Mouse (Mus musculus): ENCODE measurements around the gene Atp5g3. TPM values are rescaled to one million over a fixed set of nuclear protein-coding genes. Genes with fewer than 3 reads are reported as not detected.

Gene Atp5g3
- total RNA-seq (2021) (1,000 to 10,000 TPM; 3,018 to 3,425 TPM), polyA plus RNA-seq (2012; rRNA removed) (2,742 and 4,242 TPM in 2 replicates)
- long read RNA-seq, transcript Atp5g3-201 (5 exons, 714 nt) = major isoform, 665 of 1,040 reads
- long read RNA-seq, transcript Atp5g3-202 (5 exons, 723 nt) = minor isoform, 195 of 1,040 reads
- long read RNA-seq, partial matches to known transcripts = 156 of 1,040 reads
- long read RNA-seq, other reads (novel, unspliced or antisense) = 23 of 1,040 reads

DNA sequence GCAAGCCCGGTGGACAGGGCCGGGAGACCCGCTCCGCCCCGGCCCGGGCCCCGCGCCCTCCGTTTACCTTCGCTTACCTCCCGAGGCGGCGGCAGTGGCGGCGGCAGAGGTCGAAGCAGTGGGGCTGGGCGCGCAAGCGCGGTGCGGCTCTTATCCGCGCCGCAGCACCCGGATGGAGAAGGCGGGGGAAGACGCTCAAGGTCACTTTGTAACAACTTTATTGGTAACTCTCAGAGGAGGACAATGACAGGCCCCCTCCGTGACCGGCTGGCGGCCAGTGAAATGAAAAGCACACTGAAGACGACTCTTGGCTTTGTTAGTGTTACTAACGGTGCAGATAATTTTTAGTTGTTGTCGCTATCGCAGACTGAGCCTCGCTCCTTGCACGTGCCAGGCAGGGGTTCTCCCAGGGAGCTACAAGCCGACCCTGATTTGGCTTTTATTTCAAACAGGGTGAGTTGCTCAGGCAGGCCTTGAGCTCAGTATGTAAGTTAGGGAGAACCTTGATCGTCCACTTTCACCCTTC, at the start of gene Atp5g3:
Atp5g3 (minus strand) TSS at position 152 of the 526 bp plus-strand sequence.
- peak; percentile 94 to 95 for DNase-seq
- TF ChIP-seq POLR2A (IDR thresholded peaks at IDR 0.05; ENCODE audit: insufficient read depth, low read depth, low read length) (peak; percentile 83), CTCF (IDR thresholded peaks at IDR 0.05) (peak; percentile 28; the same call in 1 of the 2 replicates), EP300 (IDR thresholded peaks at IDR 0.05; ENCODE audit: insufficient read depth, low read depth, low read length) (peak; percentile 84)
- Histone ChIP-seq H3K36me3 (ENCODE audit: control insufficient read depth, insufficient read depth, low read length) (peaks cover 30% of the 10 kb centered on the region), H3K27ac (peak within 1 kb of the TSS; percentile 100), H3K4me1 (ENCODE audit: control insufficient read depth, insufficient read depth, low read length) (peaks cover 3% of the 10 kb centered on the region), H3K79me2 (replicated peaks; ENCODE audit: control insufficient read depth, insufficient read depth, low read length) (peaks cover 2% of the 10 kb centered on the region; the same call in 1 of the 2 replicates), H3K4me3 (peak within 1 kb of the TSS; percentile 88), H3K9ac (ENCODE audit: low read depth, low read length) (peak within 1 kb of the TSS; percentile 100), H3K27me3 (ENCODE audit: control insufficient read depth, insufficient read depth, low read length) (no peaks in the 10 kb centered on the region)
- intact Hi-C loops (cut with DNase I) = loop anchor here (1.0 kb wide), 1 partner anchor 19 kb away; the partner anchor contains the start of gene Atf2
- under 1% methylated on average over 38 of the region's 38 CpGs for WGBS

DNA sequence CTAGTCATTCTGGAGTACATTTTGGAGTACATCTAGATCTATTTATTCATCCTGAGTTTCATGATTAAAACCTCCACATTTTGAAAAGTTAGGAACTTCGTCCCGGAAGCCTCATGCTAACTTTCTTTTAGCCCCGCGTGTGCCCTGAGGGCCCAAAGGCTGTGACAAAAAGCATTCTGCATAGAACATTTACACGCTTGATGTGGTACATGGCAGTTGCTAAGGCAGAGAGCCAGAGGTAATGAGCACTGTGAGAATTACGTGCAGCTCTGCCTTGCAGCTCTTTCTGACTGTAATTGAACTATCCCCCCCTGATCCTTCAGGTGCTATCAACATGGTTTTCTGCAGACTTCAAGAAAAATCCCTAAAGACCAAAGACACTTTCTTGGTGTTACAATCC, 47.2 kb upstream of the Atp5g3 start:
- Histone ChIP-seq H3K79me2 (replicated peaks; ENCODE audit: control insufficient read depth, insufficient read depth, low read length) (no peaks in the 10 kb centered on the region), H3K4me3 (no peak overlapping the region), H3K27me3 (ENCODE audit: control insufficient read depth, insufficient read depth, low read length) (no peaks in the 10 kb centered on the region), H3K4me1 (ENCODE audit: control insufficient read depth, insufficient read depth, low read length) (no peaks in the 10 kb centered on the region), H3K27ac (no peak overlapping the region), H3K36me3 (ENCODE audit: control insufficient read depth, insufficient read depth, low read length) (no peaks in the 10 kb centered on the region), H3K9ac (ENCODE audit: low read depth, low read length) (no peak overlapping the region)
- 87% methylated on average over 6 of the region's 6 CpGs for WGBS
- TF ChIP-seq CTCF (IDR thresholded peaks at IDR 0.05) = no peak
- no peak for TF ChIP-seq POLR2A (IDR thresholded peaks at IDR 0.05; ENCODE audit: insufficient read depth, low read depth, low read length)
- TF ChIP-seq EP300 (IDR thresholded peaks at IDR 0.05; ENCODE audit: insufficient read depth, low read depth, low read length) = no peak
- intact Hi-C loops (cut with DNase I) = no loop called here
- no peak for DNase-seq

- H3K27ac ChIP-seq = no peak overlapping the region
- H3K27me3 ChIP-seq (ENCODE audit: control insufficient read depth, insufficient read depth, low read length) = no peaks in the 10 kb centered on the region
- intact Hi-C loops (cut with DNase I) = no loop called here
- no peaks in the 10 kb centered on the region for H3K4me1 ChIP-seq (ENCODE audit: control insufficient read depth, insufficient read depth, low read length)
- no peak overlapping the region for H3K4me3 ChIP-seq
- TF ChIP-seq EP300 (IDR thresholded peaks at IDR 0.05; ENCODE audit: insufficient read depth, low read depth, low read length) (no peak), CTCF (IDR thresholded peaks at IDR 0.05) (no peak), POLR2A (IDR thresholded peaks at IDR 0.05; ENCODE audit: insufficient read depth, low read depth, low read length) (no peak)
- H3K9ac ChIP-seq (ENCODE audit: low read depth, low read length) = no peak overlapping the region
- H3K79me2 ChIP-seq (replicated peaks; ENCODE audit: control insufficient read depth, insufficient read depth, low read length) = no peaks in the 10 kb centered on the region
- H3K36me3 ChIP-seq (ENCODE audit: control insufficient read depth, insufficient read depth, low read length) = no peaks in the 10 kb centered on the region
- 95% methylated on average over 1 of the region's 1 CpGs for WGBS
- no peak for DNase-seq
Observed at GRCm38 (mm10) chr2:73953612-73954011, 42.5 kb upstream of the Atp5g3 start.

DNA sequence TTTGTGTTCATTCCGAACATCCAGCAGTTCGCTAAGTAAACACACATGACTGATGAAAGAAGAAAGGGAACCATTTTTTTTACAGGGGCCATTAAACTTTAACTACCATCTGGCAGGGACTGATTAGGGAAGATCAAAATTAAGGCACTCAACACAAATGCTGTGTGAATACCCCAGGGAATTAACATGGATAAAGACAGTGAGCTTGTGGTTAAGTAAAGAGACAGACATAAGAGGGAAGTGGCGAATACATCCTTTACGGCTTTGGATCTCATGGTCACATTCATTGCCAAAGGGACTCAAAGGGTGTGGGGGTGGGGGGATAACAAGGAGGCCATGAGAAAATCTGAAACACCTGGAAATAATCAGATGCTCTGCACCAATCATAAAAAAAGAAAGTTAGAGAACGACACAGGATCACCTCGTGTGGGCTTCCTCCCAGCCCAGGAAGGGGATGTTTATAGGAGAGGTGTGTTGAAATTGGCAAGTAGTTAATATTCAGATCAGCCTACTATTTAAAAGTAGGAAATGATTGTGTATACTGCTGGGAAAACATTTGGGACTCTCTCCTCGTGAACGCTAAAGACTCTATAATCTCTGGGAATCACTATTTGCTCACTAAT, 41.6 kb upstream of the Atp5g3 start:
- intact Hi-C loops (cut with DNase I) = no loop called here
- TF ChIP-seq CTCF (IDR thresholded peaks at IDR 0.05) = no peak
- H3K4me1 ChIP-seq (ENCODE audit: control insufficient read depth, insufficient read depth, low read length) = no peaks in the 10 kb centered on the region
- H3K79me2 ChIP-seq (replicated peaks; ENCODE audit: control insufficient read depth, insufficient read depth, low read length) = no peaks in the 10 kb centered on the region
- no peak overlapping the region for H3K9ac ChIP-seq (ENCODE audit: low read depth, low read length)
- no peak overlapping the region for H3K27ac ChIP-seq
- no peaks in the 10 kb centered on the region for H3K27me3 ChIP-seq (ENCODE audit: control insufficient read depth, insufficient read depth, low read length)
- WGBS = 59% methylated on average over 8 of the region's 8 CpGs
- no peaks in the 10 kb centered on the region for H3K36me3 ChIP-seq (ENCODE audit: control insufficient read depth, insufficient read depth, low read length)
- DNase-seq = no peak
- no peak overlapping the region for H3K4me3 ChIP-seq

DNA sequence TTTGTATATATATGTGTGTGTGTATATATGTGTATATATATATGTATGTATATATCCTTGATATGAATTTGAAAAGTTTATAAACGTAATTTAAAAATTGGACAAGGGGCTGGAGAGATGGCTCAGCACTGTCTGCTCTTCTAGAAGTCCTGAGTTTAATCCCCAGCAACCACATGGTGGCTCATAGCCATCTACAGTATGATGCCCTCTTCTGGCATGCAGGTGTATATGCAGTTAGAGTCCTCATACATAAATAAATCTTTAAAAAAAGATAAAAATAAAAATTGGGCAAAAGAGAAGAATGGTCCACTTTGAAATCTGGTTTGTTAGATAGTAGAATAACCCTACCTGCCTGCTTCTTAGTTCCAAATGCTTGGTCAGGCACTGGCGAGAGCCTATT, 36.2 kb upstream of the Atp5g3 start:
- no peaks in the 10 kb centered on the region for H3K27me3 ChIP-seq (ENCODE audit: control insufficient read depth, insufficient read depth, low read length)
- intact Hi-C loops (cut with DNase I) = no loop called here
- H3K27ac ChIP-seq = no peak overlapping the region
- TF ChIP-seq POLR2A (IDR thresholded peaks at IDR 0.05; ENCODE audit: insufficient read depth, low read depth, low read length) = no peak
- TF ChIP-seq CTCF (IDR thresholded peaks at IDR 0.05) = peak; percentile 32
- no peak for TF ChIP-seq EP300 (IDR thresholded peaks at IDR 0.05; ENCODE audit: insufficient read depth, low read depth, low read length)
- no peak for DNase-seq
- H3K4me1 ChIP-seq (ENCODE audit: control insufficient read depth, insufficient read depth, low read length) = no peaks in the 10 kb centered on the region
- H3K79me2 ChIP-seq (replicated peaks; ENCODE audit: control insufficient read depth, insufficient read depth, low read length) = no peaks in the 10 kb centered on the region
- H3K4me3 ChIP-seq = no peak overlapping the region
- no peak overlapping the region for H3K9ac ChIP-seq (ENCODE audit: low read depth, low read length)
- WGBS = 83% methylated on average over 2 of the region's 2 CpGs
- no peaks in the 10 kb centered on the region for H3K36me3 ChIP-seq (ENCODE audit: control insufficient read depth, insufficient read depth, low read length)

GRCm38 (mm10) chr2:73943735-73944134, 32.6 kb upstream of the Atp5g3 start:
- Histone ChIP-seq H3K9ac (ENCODE audit: low read depth, low read length) (no peak overlapping the region), H3K27me3 (ENCODE audit: control insufficient read depth, insufficient read depth, low read length) (no peaks in the 10 kb centered on the region), H3K4me3 (no peak overlapping the region), H3K79me2 (replicated peaks; ENCODE audit: control insufficient read depth, insufficient read depth, low read length) (no peaks in the 10 kb centered on the region), H3K36me3 (ENCODE audit: control insufficient read depth, insufficient read depth, low read length) (no peaks in the 10 kb centered on the region), H3K27ac (no peak overlapping the region), H3K4me1 (ENCODE audit: control insufficient read depth, insufficient read depth, low read length) (no peaks in the 10 kb centered on the region)
- 87% methylated on average over 8 of the region's 8 CpGs for WGBS
- intact Hi-C loops (cut with DNase I) = no loop called here
- no peak for DNase-seq
- TF ChIP-seq POLR2A (IDR thresholded peaks at IDR 0.05; ENCODE audit: insufficient read depth, low read depth, low read length) = no peak
- TF ChIP-seq CTCF (IDR thresholded peaks at IDR 0.05) = no peak
- no peak for TF ChIP-seq EP300 (IDR thresholded peaks at IDR 0.05; ENCODE audit: insufficient read depth, low read depth, low read length)
